Mouse (Mus musculus) lung, postnatal 0 days (tissue): ENCODE measurements at regions not wholly inside any gene's neighbourhood (a gene's known extent, or its start where the extent isn't known, plus 50 kb on each side); places are given as distances from the start of the nearest gene placed in this dataset.

Experiments
- CTCF ChIP-seq: IDR thresholded peaks from 2 replicates; pipeline ENCODE4 v1.5.1; 2016; ENCODE audit warnings: antibody characterized with exemption, mild to moderate bottlenecking
- EP300 ChIP-seq: IDR thresholded peaks from 2 replicates; pipeline ENCODE4 v1.6.1; 2016; ENCODE audit warnings: antibody characterized with exemption, mild to moderate bottlenecking, control low read depth

DNA sequence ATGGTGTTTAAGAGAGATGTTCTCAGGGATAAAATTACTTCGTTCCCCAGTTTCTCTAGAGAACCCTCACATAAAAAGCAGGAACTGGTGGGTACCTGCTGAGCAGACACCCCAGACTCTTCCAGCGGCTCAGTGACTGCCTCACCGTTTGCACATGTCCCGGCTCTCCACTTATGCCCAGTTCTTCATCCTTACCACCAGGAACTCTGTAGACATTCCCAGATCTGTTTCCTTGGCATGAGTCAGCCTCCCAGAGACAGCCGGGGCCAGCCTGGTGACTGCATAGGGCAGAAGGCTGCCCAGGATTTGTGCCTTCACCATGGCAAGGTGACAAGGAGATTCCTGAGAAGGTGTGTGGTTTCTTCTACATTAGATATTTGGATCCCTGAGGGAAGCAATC is 81.6 kb upstream of the Rasgrf1 start:
- TF ChIP-seq EP300 (no peak), CTCF (no peak)
